Mouse (Mus musculus): Measurements from ENCODE around the gene Prmt6. TPM values are rescaled to one million over a fixed set of nuclear protein-coding genes. Genes with fewer than 3 reads are reported as not detected.

Prmt6 gene
- polyA plus RNA-seq, 1 experiment from 2014 or later, result 28.1 TPM

Other genes starting within 250 kb of the Prmt6 start
- 12.2 and 17.4 TPM in 2 replicates for gene Ntng1, start 107.0 kb downstream of the Prmt6 start, polyA plus RNA-seq (2014; fragmentation: Nextera tagmentation; extraction: Ambion mirVana)

Data from forebrain, embryonic 14.5 days (tissue).